ENCODE assay signal across 8 mouse cellular contexts in the genomic region with DNA sequence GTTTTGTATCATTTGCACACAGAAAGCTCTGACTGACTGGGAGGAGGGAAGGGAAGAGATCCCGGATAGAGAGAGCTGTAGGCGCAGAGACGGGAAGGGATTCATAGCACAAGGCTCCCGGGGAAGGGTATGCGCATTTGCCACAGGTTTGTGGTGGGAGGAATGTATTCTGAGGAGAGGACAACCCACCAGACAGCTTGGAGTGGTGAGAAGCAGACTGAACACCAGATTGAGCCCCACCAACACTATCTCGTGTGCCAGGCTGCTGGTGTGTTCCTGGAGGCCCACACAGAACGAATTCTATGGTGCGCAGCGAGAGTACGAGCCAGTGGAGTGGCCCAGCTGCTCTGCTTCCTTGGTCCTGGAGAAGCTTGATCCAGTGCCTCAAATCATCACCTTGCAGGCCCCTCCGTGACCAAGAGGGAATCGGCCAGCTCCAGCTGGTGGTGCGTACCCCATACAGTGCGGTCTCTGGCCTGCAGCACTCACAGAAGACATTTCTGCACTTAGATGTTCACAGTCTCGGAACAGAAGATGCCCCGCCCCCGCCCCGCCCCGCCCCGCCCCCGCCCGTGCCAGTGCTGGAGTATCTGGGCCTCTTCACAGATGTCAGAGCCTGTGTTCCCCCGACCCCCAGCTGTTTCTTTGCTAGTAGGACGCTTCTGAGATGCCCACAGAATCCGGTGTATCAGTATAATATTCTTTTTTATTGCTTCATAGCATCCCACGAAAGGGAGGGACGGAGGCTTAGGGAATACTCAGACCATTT.
DNase-seq lines count a peak whose midpoint lies in the region; ATAC-seq and TF ChIP-seq lines count a peak whose summit lies in the region.

No protein-coding gene starts in this region.

- peak overlapping the region; percentile 45; the same call in 1 of the 2 replicates for H3K9ac ChIP-seq in heart, embryonic 16.5 days (ENCODE audit: low read length)
- no peak overlapping the region for H3K9ac ChIP-seq in liver, embryonic 15.5 days

- no peak overlapping the region for H3K4me3 ChIP-seq in heart, embryonic 16.5 days (ENCODE audit: low read length)
- peak overlapping the region; percentile 30; the same call in 1 of the 2 replicates for H3K4me3 ChIP-seq in embryonic facial prominence, embryonic 10.5 days
- no peak overlapping the region for H3K4me3 ChIP-seq in layer of hippocampus, adult 2 months
- no peak overlapping the region for H3K4me3 ChIP-seq in liver, embryonic 15.5 days (replicated peaks)

- WGBS in heart, embryonic 16.5 days: 32% methylated on average over 27 of the region's 27 CpGs
- whole genome bisulfite sequencing in embryonic facial prominence, embryonic 10.5 days: 36% methylated on average over 27 of the region's 27 CpGs
- 41% methylated on average over 27 of the region's 27 CpGs for WGBS in liver, embryonic 15.5 days (ENCODE audit: insufficient replicate concordance)

- ATAC-seq in heart, embryonic 16.5 days (replicated peaks; ENCODE audit: extremely low read depth, insufficient read depth, low FRiP score): no peak
- ATAC-seq in liver, embryonic 15.5 days (ENCODE audit: insufficient read depth): no peak

- H3K27ac ChIP-seq in heart, embryonic 16.5 days (ENCODE audit: low read length): peak overlapping the region; percentile 44; the same call in 1 of the 2 replicates
- H3K27ac ChIP-seq in embryonic facial prominence, embryonic 10.5 days (replicated peaks): peak overlapping the region; percentile 70
- peak overlapping the region; percentile 81 for H3K27ac ChIP-seq in layer of hippocampus, adult 2 months
- H3K27ac ChIP-seq in liver, embryonic 15.5 days (replicated peaks): no peak overlapping the region; the same call in 1 of the 2 replicates

- H3K4me2 ChIP-seq in heart, embryonic 16.5 days (ENCODE audit: low read depth, low read length): 0 out of 2 replicates have a peak overlapping the region, but pooled peaks have one; percentile 36
- 0 out of 2 replicates have a peak overlapping the region, but pooled peaks have one; percentile 7 for H3K4me2 ChIP-seq in liver, embryonic 15.5 days

- H3K9me3 ChIP-seq in heart, embryonic 16.5 days (replicated peaks; ENCODE audit: control insufficient read depth, low read length): no peaks in the 10 kb centered on the region
- no peaks in the 10 kb centered on the region for H3K9me3 ChIP-seq in embryonic facial prominence, embryonic 10.5 days
- no peaks in the 10 kb centered on the region for H3K9me3 ChIP-seq in liver, embryonic 15.5 days (replicated peaks)

- no peak for TF ChIP-seq CTCF in layer of hippocampus, adult 2 months (conservative IDR thresholded peaks at IDR 0.05)

- no peaks in the 10 kb centered on the region for H3K36me3 ChIP-seq in heart, embryonic 16.5 days (ENCODE audit: control insufficient read depth, insufficient read depth)
- 0 out of 2 replicates have a peak, but pooled peaks cover 7% of the 10 kb centered on the region for H3K36me3 ChIP-seq in embryonic facial prominence, embryonic 10.5 days (replicated peaks)
- no peaks in the 10 kb centered on the region for H3K36me3 ChIP-seq in liver, embryonic 15.5 days (replicated peaks)

- DNase-seq in heart, postnatal 4 days: no peak
- DNase-seq in embryonic facial prominence, embryonic 10.5 days (ENCODE audit: low spot score): peak; percentile 58
- DNase-seq in layer of hippocampus, adult 2 months (ENCODE audit: low spot score in 2 of 2): peak; percentile 88 to 95
- DNase-seq in gastrocnemius, adult 18-20 months (ENCODE audit: low spot score): no peak
- no peak for DNase-seq in MN1 (ENCODE audit: low spot score)
- DNase-seq in ovary, postnatal 10 days (ENCODE audit: low spot score): no peak

- peaks cover 27% of the 10 kb centered on the region for H3K4me1 ChIP-seq in heart, embryonic 16.5 days (ENCODE audit: control insufficient read depth, insufficient read depth, low read length)
- peaks cover 51% of the 10 kb centered on the region for H3K4me1 ChIP-seq in embryonic facial prominence, embryonic 10.5 days
- H3K4me1 ChIP-seq in liver, embryonic 15.5 days (replicated peaks): peaks cover 36% of the 10 kb centered on the region

- H3K27me3 ChIP-seq in heart, embryonic 16.5 days (ENCODE audit: control insufficient read depth, insufficient read depth, low read length): no peaks in the 10 kb centered on the region
- H3K27me3 ChIP-seq in embryonic facial prominence, embryonic 10.5 days (replicated peaks; ENCODE audit: low read depth, poor library complexity, severe bottlenecking): no peaks in the 10 kb centered on the region
- no peaks in the 10 kb centered on the region for H3K27me3 ChIP-seq in liver, embryonic 15.5 days

Comparison
In these comparisons a context has a peak if more than half of its experiments do, and no peak if none do; other contexts are left out.
1. DNase-seq: peak in embryonic facial prominence, embryonic 10.5 days (single experiment) and layer of hippocampus, adult 2 months (2 of 2); none in heart, postnatal 4 days (single experiment), gastrocnemius, adult 18-20 months (single experiment), MN1 (single experiment) and ovary, postnatal 10 days (single experiment).